Mouse (Mus musculus) cortical plate, adult 2 months (tissue): Measurements from ENCODE around the gene Zfand3.

Experiments used
- CTCF ChIP-seq: fragments of 200-500 bp; IDR thresholded peaks from 2 replicates; pipeline ENCODE4 v1.5.1; 2011; ENCODE audit warnings: mild to moderate bottlenecking, control low read depth, low read length; ENCODE audit not compliant: insufficient read depth; ENCODE audit errors: extremely low read depth
- POLR2A ChIP-seq: fragments of 200-500 bp; IDR thresholded peaks from 2 replicates; pipeline ENCODE4 v1.6.1; 2011; ENCODE audit warnings: mild to moderate bottlenecking, low read length, control low read depth; ENCODE audit not compliant: insufficient read depth; ENCODE audit errors: extremely low read depth

DNA sequence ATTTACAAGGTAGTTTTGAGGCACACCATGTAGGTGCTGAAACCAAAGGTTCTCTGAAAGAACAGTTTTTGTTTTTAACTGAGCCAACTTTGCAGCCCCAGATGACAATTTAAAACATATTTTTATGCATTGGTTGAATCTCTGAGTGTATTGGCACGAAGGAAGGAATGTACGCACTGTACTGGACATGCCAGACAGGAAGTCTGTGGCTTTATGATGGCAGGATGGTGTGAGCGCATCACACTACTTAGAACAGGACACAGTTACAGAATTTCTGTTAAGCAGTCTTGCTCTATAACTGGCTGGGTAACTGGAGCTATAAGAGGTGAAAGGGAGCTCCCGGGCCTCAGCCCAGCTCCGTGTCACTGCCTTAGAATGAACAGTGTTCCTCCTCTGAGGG, 92.6 kb downstream of the Zfand3 start:
- TF ChIP-seq POLR2A: no peak
- no peak for TF ChIP-seq CTCF
